Mouse (Mus musculus) liver, postnatal 0 days (tissue): Measurements from ENCODE around the gene Thrsp.

ENCODE experiments used
- CTCF ChIP-seq: sonication (generic); IDR thresholded peaks from 2 replicates; pipeline ENCODE4 v1.5.1; 2016; ENCODE audit warnings: antibody characterized with exemption, low read depth
- EP300 ChIP-seq: IDR thresholded peaks from 2 replicates; pipeline ENCODE4 v1.6.1; 2016; ENCODE audit warnings: antibody characterized with exemption, low read depth, mild to moderate bottlenecking

- TF ChIP-seq CTCF: no peak
- TF ChIP-seq EP300: no peak
These were observed 23.2 kb downstream of the Thrsp start for GRCm38 (mm10) chr7:97394375-97394774.
